Mouse (Mus musculus) MEL (cell line): ENCODE measurements at regions not wholly inside any gene's neighbourhood (a gene's known extent, or its start where the extent isn't known, plus 50 kb on each side); places are given as distances from the start of the nearest gene placed in this dataset.

Experiments
- CTCF ChIP-seq, 3 experiments: IDR thresholded peaks in 2 of 3; conservative IDR thresholded peaks in 1 of 3; 2 replicates each; pipeline ENCODE4 v1.5.1; 2011 to 2012; ENCODE audit warnings: low read length in 3 of 3, low read depth in 2 of 3, mild to moderate bottlenecking in 2 of 3, improper control_type of control experiment in 1 of 3, inconsistent platforms in 1 of 3, mixed read lengths in 1 of 3, moderate library complexity in 1 of 3; ENCODE audit not compliant: control insufficient read depth in 1 of 3, insufficient read depth in 1 of 3, poor library complexity in 1 of 3, severe bottlenecking in 1 of 3
- JUND ChIP-seq: IDR thresholded peaks from 2 replicates; pipeline ENCODE4 v1.6.1; 2011; ENCODE audit warnings: low read depth, mild to moderate bottlenecking, improper control_type of control experiment, low read length
- MAX ChIP-seq: IDR thresholded peaks from 2 replicates; pipeline ENCODE4 v1.6.1; 2011; ENCODE audit warnings: low read length, improper control_type of control experiment
- POLR2A ChIP-seq, 2 experiments: IDR thresholded peaks; 2 replicates each; pipeline ENCODE4 v1.6.1; 2011 to 2012; ENCODE audit warnings: low read length in 2 of 2, mild to moderate bottlenecking in 2 of 2, control low read depth in 1 of 2, improper control_type of control experiment in 1 of 2, low read depth in 1 of 2, moderate library complexity in 1 of 2; ENCODE audit not compliant: control insufficient read depth in 1 of 2, insufficient read depth in 1 of 2, poor library complexity in 1 of 2
- RCOR1 ChIP-seq: IDR thresholded peaks from 2 replicates; pipeline ENCODE4 v1.6.1; 2012; ENCODE audit warnings: low read depth, mild to moderate bottlenecking, inconsistent platforms, low read length, improper control_type of control experiment
- ZC3H11A ChIP-seq: IDR thresholded peaks from 2 replicates; pipeline ENCODE4 v1.6.1; 2012; ENCODE audit warnings: low read depth, mild to moderate bottlenecking, inconsistent platforms, low read length, improper control_type of control experiment
- ZMIZ1 ChIP-seq: IDR thresholded peaks from 2 replicates; pipeline ENCODE4 v1.6.1; 2012; ENCODE audit warnings: low read depth, mild to moderate bottlenecking, inconsistent platforms, low read length, improper control_type of control experiment, moderate library complexity

GRCm38 (mm10) chr10:9338207-9338801, 336.7 kb downstream of the Samd5 start:
- TF ChIP-seq ZMIZ1 (no peak), CTCF (IDR thresholded peaks at IDR 0.05 in 2 of 3, conservative IDR thresholded peaks at IDR 0.05 in 1 of 3; ENCODE audit: control insufficient read depth in 1 of 3, insufficient read depth in 1 of 3, low read depth in 2 of 3, low read length in 3 of 3, poor library complexity in 1 of 3, severe bottlenecking in 1 of 3) (no peak), POLR2A (IDR thresholded peaks at IDR 0.05; ENCODE audit: control insufficient read depth in 1 of 2, insufficient read depth in 1 of 2, low read depth in 1 of 2, low read length in 2 of 2, poor library complexity in 1 of 2) (no peak), JUND (no peak), RCOR1 (no peak), MAX (no peak), ZC3H11A (no peak)
